Mouse (Mus musculus) c-Kit-positive CD71-positive TER-119-positive erythroid progenitor cells, embryonic 14.5 days (primary cell): ENCODE measurements around the gene Ptk7.

ENCODE experiments used
- DNase-seq: peaks from one replicate; pipeline ENCODE4 v3.0.0-alpha.2; 2013; ENCODE audit warnings: low spot score

The Ptk7 gene

GRCm38 (mm10) chr17:46556584-46556945 lies 72.7 kb downstream of the Ptk7 start:
- DNase-seq: peak; percentile 39

DNA sequence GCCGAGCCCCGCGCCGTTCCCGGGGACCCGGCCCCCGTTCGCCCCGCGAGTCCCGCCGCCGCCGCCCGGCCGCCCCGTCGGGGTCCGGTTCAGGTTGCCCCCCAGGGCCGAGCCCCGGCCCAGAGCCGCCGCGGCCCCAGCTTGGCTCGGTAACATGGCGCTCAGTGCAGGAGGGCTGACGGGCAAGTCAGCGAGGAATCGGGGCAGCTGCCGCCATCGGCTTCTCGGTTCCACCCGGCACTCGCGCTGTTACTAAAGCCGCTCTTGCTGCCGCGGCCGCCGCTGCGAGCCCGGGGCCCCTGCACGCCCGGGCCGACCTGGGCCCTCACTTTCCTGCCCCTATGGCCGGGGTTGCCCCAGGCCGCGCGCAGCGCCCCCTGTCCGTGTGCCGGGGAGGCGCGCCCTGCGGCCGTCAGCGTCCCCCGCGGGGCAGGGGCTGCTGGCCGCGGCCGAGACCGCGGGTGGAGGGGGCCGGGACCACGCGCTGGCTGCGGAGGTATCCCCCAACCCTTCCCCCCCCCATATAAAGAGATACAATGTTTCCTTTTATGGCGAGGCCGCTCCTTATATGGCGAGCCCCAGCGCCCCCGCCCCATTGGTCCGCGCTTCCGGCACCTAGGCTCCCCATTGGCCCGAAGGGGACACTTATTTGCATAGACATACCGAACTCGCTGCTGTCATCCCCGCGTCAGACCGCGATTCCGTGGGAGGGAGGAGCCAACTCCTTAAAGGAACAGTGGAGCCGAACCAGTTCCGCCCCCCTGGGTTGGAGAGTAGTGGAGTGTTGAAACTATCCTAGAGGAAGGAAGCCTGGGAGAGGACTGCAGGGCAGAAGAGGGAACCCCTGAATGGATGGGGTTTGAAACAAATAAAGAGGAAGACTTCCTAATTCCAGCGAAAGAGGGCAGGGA lies 73.4 kb downstream of the Ptk7 start, which contains the start of gene Srf:
Gene Srf, minus strand, starts transcription at position 503 of the 911 bp plus-strand sequence.
- DNase-seq: peak; percentile 96

- DNase-seq: no peak
Measured at GRCm38 (mm10) chr17:46554977-46555672, 74.2 kb downstream of the Ptk7 start.

DNA sequence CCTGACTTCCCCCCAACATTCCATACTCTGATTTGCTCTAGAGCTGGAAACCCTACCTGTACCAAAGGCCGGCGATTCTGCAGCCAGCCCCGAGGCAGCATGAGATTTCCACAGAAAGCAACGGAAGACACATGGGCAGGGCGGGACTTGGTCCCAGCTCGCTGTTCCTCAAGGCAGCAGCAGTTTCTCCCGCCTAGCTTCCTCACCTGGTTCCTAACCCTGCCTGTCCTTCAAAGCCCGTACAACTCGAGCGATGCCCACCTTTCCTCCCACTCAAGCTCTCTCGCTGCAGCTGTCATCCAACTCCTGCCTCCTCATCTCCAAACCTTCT lies 74.7 kb downstream of the Ptk7 start:
- peak; percentile 33 for DNase-seq

GRCm38 (mm10) chr17:46553926-46554325 lies 75.4 kb downstream of the Ptk7 start:
- no peak for DNase-seq

- DNase-seq: no peak
Measured at GRCm38 (mm10) chr17:46553469-46553868, 75.8 kb downstream of the Ptk7 start.

- DNase-seq: peak; percentile 76
Measured at GRCm38 (mm10) chr17:46552841-46553423, 76.4 kb downstream of the Ptk7 start.

- DNase-seq: no peak
Measured at GRCm38 (mm10) chr17:46552151-46552550, 77.2 kb downstream of the Ptk7 start.

- DNase-seq: no peak
Measured at GRCm38 (mm10) chr17:46551369-46551768, 77.9 kb downstream of the Ptk7 start.

DNA sequence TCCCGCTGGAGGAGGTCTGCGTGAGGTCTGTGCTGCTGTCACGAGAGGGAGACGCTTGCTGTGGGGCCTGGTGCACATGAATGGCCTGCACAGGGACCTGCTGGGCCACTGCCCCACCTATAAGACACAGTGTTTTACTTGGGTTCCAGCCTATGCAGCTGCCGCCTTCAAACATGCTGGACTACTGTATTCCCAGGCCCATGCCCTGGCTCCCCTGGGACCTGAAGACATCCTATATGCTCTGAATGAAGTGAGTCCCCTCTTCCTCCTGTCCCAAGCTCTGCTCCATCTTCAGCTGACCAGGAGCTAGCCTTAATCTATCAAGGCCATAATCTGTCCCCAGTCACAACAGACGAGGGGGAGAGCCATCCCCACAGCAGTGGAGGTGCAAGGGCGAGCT lies 78.4 kb downstream of the Ptk7 start:
- DNase-seq: no peak

DNA sequence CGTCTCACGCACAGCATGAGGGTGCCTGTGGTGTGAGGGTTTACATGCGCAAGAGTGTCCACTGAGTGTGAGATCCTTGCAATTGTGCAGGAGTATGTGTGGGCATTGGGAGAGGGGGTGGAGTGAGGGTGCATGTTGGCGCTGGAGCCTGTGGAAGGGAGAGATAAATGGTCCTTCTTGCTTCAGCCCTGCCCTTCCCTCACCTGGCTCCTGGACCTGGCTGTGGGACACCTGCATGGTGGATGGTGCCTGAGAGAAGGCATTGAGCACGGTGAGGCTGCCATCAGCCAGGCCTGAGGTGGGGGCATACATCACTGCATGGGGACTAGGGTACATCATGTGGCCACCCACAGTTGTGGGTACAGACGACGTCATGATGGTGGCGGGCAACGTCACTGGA lies 79.7 kb downstream of the Ptk7 start:
- no peak for DNase-seq

DNA sequence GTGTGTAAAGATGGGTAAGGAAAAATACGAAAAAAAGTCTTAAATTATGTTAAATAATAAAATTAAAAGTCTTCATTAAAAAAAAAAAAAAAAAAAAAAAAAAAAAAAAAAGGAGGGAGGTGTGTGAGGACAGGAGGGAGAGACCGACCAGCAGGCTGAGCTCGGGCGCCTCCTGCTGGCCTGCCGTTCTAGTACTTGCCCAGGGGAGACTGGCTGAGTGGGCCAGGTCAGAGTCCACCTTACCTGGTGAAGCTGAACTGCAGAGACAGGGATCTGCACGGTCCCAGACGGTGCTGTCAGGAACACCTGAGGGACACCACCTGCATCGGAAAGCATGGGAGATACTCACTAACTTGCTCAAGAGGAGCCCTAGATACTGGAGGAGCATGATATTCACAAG lies 80.1 kb downstream of the Ptk7 start:
- no peak for DNase-seq

DNA sequence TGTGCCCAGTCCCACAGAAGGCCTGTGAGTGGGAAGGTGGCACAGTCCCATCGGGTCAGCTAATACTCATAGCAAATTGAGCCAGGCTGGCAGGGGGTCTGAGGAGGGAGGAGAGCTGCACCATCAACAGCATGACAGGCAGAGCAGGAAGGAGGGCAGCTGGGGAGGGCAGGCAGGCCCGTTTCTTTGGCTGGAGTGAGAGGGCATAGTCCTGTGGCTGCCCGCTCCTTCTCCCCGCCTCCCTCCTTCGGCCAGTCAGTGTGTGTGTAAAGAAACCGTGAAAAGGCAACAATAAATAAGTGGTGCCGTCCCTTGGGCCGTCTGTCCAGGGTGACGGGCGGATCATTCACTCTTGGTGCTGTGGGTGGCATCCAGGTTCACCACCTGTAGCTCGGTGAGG lies 80.6 kb downstream of the Ptk7 start:
- no peak for DNase-seq

DNA sequence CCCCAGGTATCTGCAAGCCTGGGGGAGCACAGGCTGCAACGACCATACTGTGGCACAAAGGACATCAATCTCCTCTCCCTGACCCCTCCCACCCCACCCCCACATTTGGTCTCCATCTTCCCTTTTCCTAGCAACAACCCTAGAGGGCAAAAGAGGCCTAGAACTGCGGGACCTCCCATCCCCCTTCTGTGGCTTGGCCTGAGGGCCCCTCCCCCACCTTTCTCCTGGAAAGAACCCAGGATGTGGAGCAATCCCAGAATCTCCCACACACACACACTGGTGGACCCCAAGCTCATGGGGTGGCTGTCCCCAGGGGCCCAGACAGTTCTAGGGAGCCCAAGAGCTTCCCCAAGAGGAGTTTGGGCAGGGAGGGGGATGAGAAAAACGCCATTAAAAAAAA lies 81.4 kb downstream of the Ptk7 start:
- no peak for DNase-seq

DNA sequence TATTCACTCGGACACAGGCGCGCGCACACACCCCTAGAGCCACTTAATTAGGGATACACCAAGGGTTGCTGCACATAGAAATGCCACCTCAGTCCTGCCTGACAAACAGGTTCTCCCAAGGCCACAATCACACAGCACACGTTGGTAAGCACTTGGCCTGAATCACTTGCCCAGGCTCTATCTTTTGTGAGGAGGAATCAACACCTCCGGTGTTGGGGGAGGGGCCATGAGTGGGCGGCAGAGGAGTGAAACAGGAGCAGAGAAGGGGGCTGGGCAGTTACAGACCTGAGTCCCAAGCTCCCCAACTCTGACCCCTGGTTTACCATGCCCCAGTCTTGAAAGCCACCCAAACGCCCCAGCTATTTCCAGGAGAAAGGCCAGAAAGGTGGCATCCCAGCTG lies 82.3 kb downstream of the Ptk7 start:
- DNase-seq: no peak

GRCm38 (mm10) chr17:46546591-46546990 lies 82.7 kb downstream of the Ptk7 start:
- DNase-seq: no peak

- DNase-seq: no peak
Measured at GRCm38 (mm10) chr17:46545813-46546564, 83.3 kb downstream of the Ptk7 start, which contains the start of gene Cul9. TSS of gene Cul9 (minus strand) at chr17:46546388.

GRCm38 (mm10) chr17:46543661-46544060 lies 85.6 kb downstream of the Ptk7 start:
- DNase-seq: no peak

GRCm38 (mm10) chr17:46525579-46526307 lies 103.6 kb downstream of the Ptk7 start:
- peak; percentile 63 for DNase-seq

DNA sequence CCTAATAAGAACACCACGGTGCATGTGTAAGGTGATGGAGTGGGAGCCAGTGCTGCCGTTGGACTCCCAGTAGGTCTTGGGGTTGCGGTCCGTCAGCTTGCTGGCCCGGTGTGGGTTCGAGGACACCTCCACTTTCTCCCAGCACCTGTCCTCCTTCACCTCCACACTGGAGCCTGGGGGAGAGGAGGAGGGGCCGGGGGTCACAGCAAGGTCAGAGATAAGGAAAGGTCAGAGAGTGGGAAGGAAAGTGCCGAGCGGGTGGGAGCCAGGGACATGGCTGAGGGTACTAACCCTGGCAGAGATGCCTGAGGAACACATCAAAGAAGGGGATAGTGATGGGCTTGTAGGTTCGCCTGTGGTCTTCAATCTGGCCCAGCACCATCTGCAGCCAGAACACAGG lies 104.2 kb downstream of the Ptk7 start:
- DNase-seq: no peak

- DNase-seq: no peak
Measured at GRCm38 (mm10) chr17:46521963-46522668, 107.2 kb downstream of the Ptk7 start.
